Mouse (Mus musculus): ENCODE measurements around the gene H2afz. TPM values are rescaled to one million over a fixed set of nuclear protein-coding genes. Genes with fewer than 3 reads are reported as not detected.

H2afz gene
- total and polyA plus RNA-seq, 3 experiments = 1,006 to 3,472 (median 1,732) TPM

DNA sequence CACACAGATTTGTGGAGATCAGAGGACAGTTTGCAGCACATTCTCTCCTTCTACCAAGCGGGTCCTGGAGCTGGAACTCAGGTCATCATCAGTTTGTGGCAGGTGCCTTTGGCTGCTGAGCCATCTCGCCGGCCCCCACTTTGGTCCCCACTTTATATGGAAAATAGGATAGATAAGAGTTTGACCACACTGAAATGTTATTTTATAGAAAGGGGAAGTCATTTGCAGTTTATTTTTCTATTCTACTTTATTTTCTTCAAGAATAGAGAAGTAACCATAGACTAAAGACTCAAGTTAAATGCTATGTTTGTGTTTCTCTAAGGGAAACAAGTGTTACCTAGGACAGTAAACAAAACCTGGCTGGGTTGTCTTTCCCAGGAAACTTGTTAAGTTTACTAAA is 32.6 kb downstream of the H2afz start (continued):
- no peak for TF ChIP-seq USF1 (IDR thresholded peaks at IDR 0.05; ENCODE audit: low read depth, low read length)

DNA sequence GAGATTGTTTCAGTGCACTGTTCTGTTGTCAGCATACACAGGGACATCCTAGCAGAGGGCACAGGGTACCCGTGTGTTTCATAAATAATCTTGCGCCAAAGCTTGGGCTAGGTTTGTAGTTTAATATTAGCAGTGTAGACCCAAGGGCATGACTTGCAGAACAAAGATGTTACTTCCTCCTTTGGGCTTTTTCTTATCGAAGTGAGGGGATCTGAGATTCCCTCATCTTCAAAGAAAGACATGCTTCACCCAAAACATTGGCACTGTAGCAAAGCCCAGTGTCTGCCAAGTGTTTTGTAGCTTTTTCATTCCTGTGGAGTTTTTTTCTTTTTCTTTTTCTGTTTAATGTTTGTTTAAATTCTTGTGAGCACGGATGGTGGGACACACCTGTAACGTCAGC is 33.4 kb downstream of the H2afz start:
- Histone ChIP-seq H3K4me1 (ENCODE audit: control insufficient read depth in 1 of 2, insufficient read depth in 2 of 2, low read length in 2 of 2) (peaks cover 4 to 23% of the 10 kb centered on the region in 2 experiments), H3K27me3 (ENCODE audit: control insufficient read depth in 1 of 2, insufficient read depth in 2 of 2, low read length in 2 of 2) (no peaks in the 10 kb centered on the region), H3K9ac (ENCODE audit: control insufficient read depth, low read depth, low read length, poor library complexity, severe bottlenecking) (no peak overlapping the region), H3K9me3 (replicated peaks; ENCODE audit: insufficient read depth, low read length) (no peaks in the 10 kb centered on the region), H3K36me3 (ENCODE audit: control insufficient read depth in 1 of 2, insufficient read depth in 2 of 2, low read length in 2 of 2) (peaks cover 0 to 11% of the 10 kb centered on the region in 2 experiments; a peak in 3 of 4 replicates), H3K79me2 (ENCODE audit: control insufficient read depth, insufficient read depth, low read length, poor library complexity) (no peaks in the 10 kb centered on the region), H3K27ac (ENCODE audit: control insufficient read depth, low read depth, low read length) (peak overlapping the region; percentile 53), H3K4me3 (ENCODE audit: control insufficient read depth in 1 of 2, insufficient read depth in 1 of 2, low read depth in 2 of 2, low read length in 2 of 2) (no peak overlapping the region)
- peak; percentile 83 for TF ChIP-seq GATA1 (IDR thresholded peaks at IDR 0.05; ENCODE audit: low read depth, low read length)
- TF ChIP-seq POLR2A (IDR thresholded peaks at IDR 0.05; ENCODE audit: control insufficient read depth in 1 of 2, insufficient read depth in 1 of 2, low read depth in 1 of 2, low read length in 2 of 2, poor library complexity in 1 of 2) = no peak
- peak; percentile 62 for TF ChIP-seq ETS1 (IDR thresholded peaks at IDR 0.05; ENCODE audit: low read depth, low read length)
- TF ChIP-seq ZC3H11A (IDR thresholded peaks at IDR 0.05; ENCODE audit: low read depth, low read length) = no peak
- TF ChIP-seq MXI1 (IDR thresholded peaks at IDR 0.05; ENCODE audit: low read depth, low read length) = peak; percentile 67; the same call in 1 of the 2 replicates
- no peak for TF ChIP-seq SMC3 (IDR thresholded peaks at IDR 0.05; ENCODE audit: low read depth, low read length)
- no peak for TF ChIP-seq CHD2 (IDR thresholded peaks at IDR 0.05; ENCODE audit: low read length)
- TF ChIP-seq ZNF384 (IDR thresholded peaks at IDR 0.05; ENCODE audit: low read depth, low read length) = no peak
- TF ChIP-seq EP300 (IDR thresholded peaks at IDR 0.05; ENCODE audit: low read depth in 1 of 2, low read length in 2 of 2) = peak; percentile 18 to 46; a peak in 1 of 4 replicates
- TF ChIP-seq ELF1 (IDR thresholded peaks at IDR 0.05; ENCODE audit: low read depth, low read length) = 0 out of 2 replicates have a peak, but pooled peaks have one; percentile 6
- TF ChIP-seq MAFK (IDR thresholded peaks at IDR 0.05; ENCODE audit: borderline replicate concordance, low read depth, low read length) = no peak
- peak; percentile 54 for TF ChIP-seq SIN3A (IDR thresholded peaks at IDR 0.05; ENCODE audit: low read length)
- no peak for TF ChIP-seq JUND (IDR thresholded peaks at IDR 0.05; ENCODE audit: low read depth, low read length)
- no peak for TF ChIP-seq GABPA (IDR thresholded peaks at IDR 0.05; ENCODE audit: low read depth, low read length)
- DNase-seq (ENCODE audit: low read depth, low spot score) = peak; percentile 67

DNA sequence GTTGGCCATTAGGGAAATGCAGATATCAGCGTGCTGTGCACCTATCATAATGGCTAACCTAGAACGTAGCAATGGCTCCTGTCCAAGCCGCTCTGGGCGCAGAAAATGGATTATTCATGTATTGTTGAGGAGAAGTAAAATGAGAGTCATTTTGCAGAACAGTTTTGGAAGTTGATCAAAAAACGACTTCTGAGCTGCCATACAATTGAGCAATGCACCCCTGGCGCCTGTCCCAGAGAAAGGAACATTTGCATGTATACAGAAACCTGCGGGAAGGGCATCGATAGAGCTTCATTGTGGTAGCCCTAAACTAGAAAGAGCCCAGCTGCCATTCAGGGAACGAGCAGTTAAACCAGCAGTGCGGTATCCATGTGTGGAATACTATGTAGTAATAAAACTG is 35.9 kb downstream of the H2afz start:
- Histone ChIP-seq H3K9ac (ENCODE audit: control insufficient read depth, low read depth, low read length, poor library complexity, severe bottlenecking) (no peak overlapping the region), H3K27me3 (ENCODE audit: control insufficient read depth in 1 of 2, insufficient read depth in 2 of 2, low read length in 2 of 2) (no peaks in the 10 kb centered on the region), H3K4me3 (ENCODE audit: control insufficient read depth in 1 of 2, insufficient read depth in 1 of 2, low read depth in 2 of 2, low read length in 2 of 2) (no peak overlapping the region), H3K4me1 (ENCODE audit: control insufficient read depth in 1 of 2, insufficient read depth in 2 of 2, low read length in 2 of 2) (peaks cover 4 to 23% of the 10 kb centered on the region in 2 experiments), H3K79me2 (ENCODE audit: control insufficient read depth, insufficient read depth, low read length, poor library complexity) (no peaks in the 10 kb centered on the region), H3K36me3 (ENCODE audit: control insufficient read depth in 1 of 2, insufficient read depth in 2 of 2, low read length in 2 of 2) (peaks cover 2 to 11% of the 10 kb centered on the region in 2 experiments; a peak in 3 of 4 replicates), H3K27ac (ENCODE audit: control insufficient read depth, low read depth, low read length) (no peak overlapping the region), H3K9me3 (replicated peaks; ENCODE audit: insufficient read depth, low read length) (no peaks in the 10 kb centered on the region)
- TF ChIP-seq NRF1 (IDR thresholded peaks at IDR 0.05; ENCODE audit: insufficient read depth, low read depth, low read length, poor library complexity, severe bottlenecking) = no peak
- no peak for TF ChIP-seq TCF12 (IDR thresholded peaks at IDR 0.05; ENCODE audit: low read depth, low read length)
- no peak for TF ChIP-seq MAFK (IDR thresholded peaks at IDR 0.05; ENCODE audit: borderline replicate concordance, low read depth, low read length)
- TF ChIP-seq POLR2AphosphoS5 (IDR thresholded peaks at IDR 0.05; ENCODE audit: borderline replicate concordance, low read depth, low read length) = no peak
- no peak for TF ChIP-seq RCOR1 (IDR thresholded peaks at IDR 0.05; ENCODE audit: low read depth, low read length)
- no peak for TF ChIP-seq ETS1 (IDR thresholded peaks at IDR 0.05; ENCODE audit: low read depth, low read length)
- TF ChIP-seq MEF2A (IDR thresholded peaks at IDR 0.05; ENCODE audit: extremely low read depth, insufficient replicate concordance, low read depth, low read length, poor library complexity, severe bottlenecking) = no peak
- no peak for TF ChIP-seq POLR2A (IDR thresholded peaks at IDR 0.05; ENCODE audit: control insufficient read depth in 1 of 2, insufficient read depth in 1 of 2, low read depth in 1 of 2, low read length in 2 of 2, poor library complexity in 1 of 2)
- no peak for TF ChIP-seq USF2 (IDR thresholded peaks at IDR 0.05; ENCODE audit: borderline replicate concordance in 1 of 2, insufficient read depth in 1 of 2, low read depth in 1 of 2, low read length in 2 of 2)
- DNase-seq (ENCODE audit: low read depth, low spot score) = no peak
